Mouse (Mus musculus) C2C12 (cell line): ENCODE results near the gene Plgrkt.

Source experiments
- CEBPB ChIP-seq: IDR thresholded peaks from one replicate; pipeline ENCODE4 v1.6.1; 2011; ENCODE audit warnings: low read depth, mild to moderate bottlenecking, control low read depth, moderate library complexity
- CTCF ChIP-seq: IDR thresholded peaks from one replicate; pipeline ENCODE4 v1.5.1; 2011; ENCODE audit not compliant: control insufficient read depth, insufficient read depth, insufficient read length
- MAX ChIP-seq: IDR thresholded peaks from one replicate; pipeline ENCODE4 v1.6.1; 2011; ENCODE audit warnings: mild to moderate bottlenecking, control low read depth
- MYOD1 ChIP-seq: IDR thresholded peaks from one replicate; pipeline ENCODE4 v1.6.1; 2011; ENCODE audit warnings: low read depth; ENCODE audit not compliant: control insufficient read depth, insufficient read length
- MYOG ChIP-seq: IDR thresholded peaks from one replicate; pipeline ENCODE4 v1.6.1; 2011; ENCODE audit not compliant: control insufficient read depth, insufficient read length; ENCODE audit errors: extremely low read depth
- USF1 ChIP-seq: IDR thresholded peaks from one replicate; pipeline ENCODE4 v1.6.1; 2011; ENCODE audit warnings: low read depth, mild to moderate bottlenecking, control low read depth, moderate library complexity

DNA sequence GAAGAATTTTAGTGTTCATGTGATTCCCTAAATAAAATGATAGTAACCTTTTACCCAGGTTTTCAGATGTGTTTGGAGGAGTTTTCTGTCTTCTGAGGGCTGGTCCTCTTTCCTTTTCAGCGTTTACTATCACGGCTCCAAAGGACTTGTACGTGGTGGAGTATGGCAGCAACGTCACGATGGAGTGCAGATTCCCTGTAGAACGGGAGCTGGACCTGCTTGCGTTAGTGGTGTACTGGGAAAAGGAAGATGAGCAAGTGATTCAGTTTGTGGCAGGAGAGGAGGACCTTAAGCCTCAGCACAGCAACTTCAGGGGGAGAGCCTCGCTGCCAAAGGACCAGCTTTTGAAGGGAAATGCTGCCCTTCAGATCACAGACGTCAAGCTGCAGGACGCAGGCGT, 6.2 kb upstream of the Plgrkt start:
- no peak for TF ChIP-seq CTCF
- TF ChIP-seq USF1: no peak
- TF ChIP-seq CEBPB: no peak
- TF ChIP-seq MAX: no peak
- no peak for TF ChIP-seq MYOD1
- TF ChIP-seq MYOG: no peak
